Mouse (Mus musculus) left cerebral cortex, adult 9 months (tissue): Measurements from ENCODE around the gene Lef1.

Experiments
- DNase-seq, 2 experiments: peaks; one replicate each; pipeline ENCODE4 v3.0.0; 2022; ENCODE audit warnings: low spot score in 2 of 2

Lef1 gene

GRCm38 (mm10) chr3:131110191-131111150 is at the start of gene Lef1:
TSS of gene Lef1 (plus strand) at chr3:131110471.
- no peak for DNase-seq

DNA sequence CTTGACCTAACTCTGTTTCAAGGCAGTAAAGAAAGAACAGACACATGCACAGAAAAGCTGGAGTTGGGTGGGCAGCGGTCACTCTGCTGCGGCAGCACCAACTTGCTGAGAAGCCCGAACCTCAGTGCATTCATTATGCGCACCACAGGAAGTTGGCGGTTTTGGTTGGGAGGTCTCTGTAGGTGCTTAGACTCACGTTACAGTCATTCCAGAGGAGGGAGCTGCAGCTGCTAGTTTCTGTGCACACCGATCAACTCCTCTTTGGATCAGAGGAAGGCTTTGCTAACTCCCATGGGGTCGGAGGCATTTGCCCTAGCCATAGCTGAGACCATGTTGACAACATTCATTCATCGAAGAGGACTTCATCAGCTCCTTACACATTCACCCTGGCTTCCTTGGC is 45.3 kb upstream of the Lef1 start:
- no peak for DNase-seq

DNA sequence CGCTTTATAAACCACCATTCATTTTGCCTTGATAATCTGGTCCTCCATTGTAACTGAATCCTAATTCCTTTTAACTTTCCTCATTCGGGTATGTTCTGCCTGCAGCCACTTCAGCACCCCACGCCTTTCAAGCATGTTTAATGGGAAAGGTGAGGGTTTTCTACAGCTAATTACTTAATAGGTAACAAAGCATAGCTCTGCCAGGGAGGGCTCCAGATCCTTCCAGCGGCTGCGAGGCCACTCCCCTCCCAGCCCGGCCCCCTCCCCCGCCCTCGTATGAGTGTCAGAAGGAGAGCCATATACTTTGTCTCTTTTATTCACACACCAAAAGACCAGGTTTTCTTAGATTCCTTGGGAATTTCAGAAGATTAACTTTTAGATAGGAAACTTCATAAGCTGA is 44.1 kb upstream of the Lef1 start:
- no peak for DNase-seq

- no peak for DNase-seq
Observed at GRCm38 (mm10) chr3:131068000-131068399, 42.3 kb upstream of the Lef1 start.

DNA sequence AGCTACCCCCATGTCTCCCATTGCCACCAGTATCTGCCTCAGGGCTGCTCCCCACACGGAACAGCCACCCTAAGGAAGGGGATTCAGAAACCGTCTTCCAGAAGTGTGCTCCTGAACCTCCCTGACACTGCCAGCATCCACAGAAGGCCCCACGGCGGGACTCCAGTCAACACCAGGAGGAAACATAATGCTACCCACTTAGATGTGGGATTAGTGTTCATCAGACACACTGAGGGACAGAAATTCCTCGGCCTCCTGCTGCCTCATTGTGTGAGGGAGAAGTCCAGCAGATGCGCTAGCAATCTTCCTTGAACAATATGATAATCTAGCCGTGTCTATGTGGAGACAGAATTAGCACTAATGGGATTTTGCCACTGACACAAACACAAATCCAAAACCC is 40.1 kb upstream of the Lef1 start:
- no peak for DNase-seq

DNA sequence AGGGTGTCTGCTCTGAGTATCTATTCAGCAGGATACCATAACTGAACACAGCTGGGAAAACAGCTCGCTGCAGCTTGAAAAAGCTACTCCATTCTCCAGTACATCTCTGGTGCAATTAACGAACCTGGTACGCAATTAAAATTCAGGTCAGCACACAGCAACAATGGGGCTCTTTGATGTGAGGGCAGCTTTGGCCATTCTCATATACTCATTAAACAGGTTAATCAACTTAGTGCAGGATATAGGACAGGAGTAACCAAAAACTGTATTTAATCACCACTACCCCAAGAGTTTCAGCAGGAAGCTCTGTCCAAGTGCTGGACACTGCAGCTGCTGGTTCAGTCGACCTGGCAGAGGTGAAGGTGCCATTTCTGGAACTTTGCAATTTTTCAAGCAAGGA is 37.6 kb upstream of the Lef1 start:
- DNase-seq: no peak

- no peak for DNase-seq
Observed at GRCm38 (mm10) chr3:131073946-131074345, 36.3 kb upstream of the Lef1 start.

- DNase-seq: no peak
Observed at GRCm38 (mm10) chr3:131078041-131078621, 32.1 kb upstream of the Lef1 start.

- no peak for DNase-seq
Observed at GRCm38 (mm10) chr3:131078719-131079118, 31.6 kb upstream of the Lef1 start.

DNA sequence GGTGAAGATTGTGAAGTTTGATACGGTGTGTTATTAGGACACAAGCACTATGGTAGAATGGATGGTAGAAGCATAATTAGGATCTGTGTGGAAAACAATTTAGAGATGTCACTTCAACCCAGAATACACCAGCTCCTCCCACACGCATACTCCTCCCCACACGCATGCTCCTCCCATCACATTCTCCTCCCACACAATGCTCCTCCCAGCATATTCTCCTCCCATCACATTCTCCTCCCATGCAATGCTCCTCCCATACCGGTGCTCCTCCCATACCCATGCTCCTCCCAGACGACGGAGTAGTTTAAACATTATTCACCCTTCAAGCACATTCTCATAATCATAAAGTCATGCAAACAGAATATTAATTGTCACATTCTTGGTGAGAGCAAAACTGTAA is 26.5 kb upstream of the Lef1 start:
- no peak for DNase-seq

DNA sequence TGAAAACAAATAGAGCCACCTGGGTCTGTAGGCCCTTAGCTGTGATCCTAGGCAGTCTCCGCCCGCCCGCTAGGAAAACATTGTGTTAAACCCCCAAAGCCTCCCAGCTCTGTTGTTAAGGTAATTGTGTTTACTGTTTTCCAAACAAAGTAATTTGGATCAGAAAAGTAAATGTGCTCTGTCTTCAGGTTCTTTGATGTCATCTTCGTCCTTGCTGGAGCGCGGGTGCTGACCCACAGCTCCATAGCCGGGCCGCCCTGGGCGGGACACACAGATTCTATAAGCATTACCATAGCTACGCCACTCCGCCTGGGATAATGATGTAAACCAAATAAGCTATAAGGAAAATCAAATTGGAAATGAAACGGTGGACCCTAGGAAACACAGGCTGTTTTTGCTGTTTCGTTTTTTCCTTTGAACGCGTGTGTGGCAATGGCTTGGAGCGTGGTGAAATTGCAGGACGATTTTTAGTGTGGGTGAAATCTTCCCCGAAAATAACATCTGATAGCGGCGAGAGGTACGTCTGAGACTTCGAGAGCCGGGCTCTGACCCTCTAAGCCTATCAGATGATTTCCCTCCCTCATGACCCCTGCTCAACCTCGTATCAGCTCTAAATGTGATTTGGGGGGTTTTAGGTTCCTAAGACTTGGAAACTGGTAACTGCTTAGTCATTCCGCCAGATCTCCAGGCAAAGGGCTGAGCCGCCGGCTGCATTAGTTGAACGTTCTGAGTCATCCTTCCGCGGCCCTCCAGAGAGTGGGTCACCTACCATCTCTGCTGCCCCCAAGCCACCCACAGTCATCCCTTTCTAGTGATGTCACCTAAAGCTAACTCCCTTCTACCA is 25.3 kb upstream of the Lef1 start:
- peak in 1 of 2 experiments; percentile 41 for DNase-seq

DNA sequence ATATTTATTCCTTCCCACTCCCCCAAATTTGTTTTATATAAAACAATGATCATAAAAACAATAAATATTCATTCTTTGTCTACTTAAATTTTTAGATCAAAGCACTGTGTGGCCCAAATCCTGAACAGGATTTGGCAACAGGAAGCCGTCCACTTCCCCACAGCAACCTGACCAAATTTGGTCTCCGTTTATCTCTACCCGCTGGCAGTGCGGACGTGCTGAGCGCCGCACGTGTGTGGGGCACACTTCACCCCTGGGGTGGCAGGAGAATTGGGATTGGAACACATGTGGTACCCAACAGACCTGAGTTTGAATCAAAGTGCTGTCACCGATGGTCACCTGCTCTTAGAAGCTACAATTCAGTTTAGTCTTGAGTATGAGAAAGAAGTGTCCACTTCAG is 24.3 kb upstream of the Lef1 start:
- DNase-seq: no peak

- no peak for DNase-seq
Observed at GRCm38 (mm10) chr3:131089721-131090120, 20.6 kb upstream of the Lef1 start.

DNA sequence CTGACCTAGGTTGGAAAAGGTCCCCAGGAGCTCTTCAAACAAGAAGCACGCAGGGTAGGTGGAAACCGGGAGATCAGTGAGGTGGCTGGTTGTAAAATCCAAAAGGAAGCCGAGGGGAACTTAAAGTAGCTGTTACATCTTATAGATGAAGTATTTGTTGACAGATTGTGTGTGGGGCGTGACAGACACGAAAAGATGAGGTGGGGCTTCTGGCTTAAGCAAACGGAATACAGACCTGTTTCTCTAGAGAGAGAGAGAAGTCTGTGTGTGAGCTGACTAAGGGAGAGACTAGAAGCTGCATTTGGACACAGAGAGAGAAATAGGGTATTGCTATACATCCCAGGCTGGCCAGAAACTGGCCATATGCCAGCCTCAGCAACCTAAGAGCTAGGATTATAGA is 18.2 kb upstream of the Lef1 start:
- no peak for DNase-seq

GRCm38 (mm10) chr3:131093736-131094135 is 16.5 kb upstream of the Lef1 start:
- no peak for DNase-seq

DNA sequence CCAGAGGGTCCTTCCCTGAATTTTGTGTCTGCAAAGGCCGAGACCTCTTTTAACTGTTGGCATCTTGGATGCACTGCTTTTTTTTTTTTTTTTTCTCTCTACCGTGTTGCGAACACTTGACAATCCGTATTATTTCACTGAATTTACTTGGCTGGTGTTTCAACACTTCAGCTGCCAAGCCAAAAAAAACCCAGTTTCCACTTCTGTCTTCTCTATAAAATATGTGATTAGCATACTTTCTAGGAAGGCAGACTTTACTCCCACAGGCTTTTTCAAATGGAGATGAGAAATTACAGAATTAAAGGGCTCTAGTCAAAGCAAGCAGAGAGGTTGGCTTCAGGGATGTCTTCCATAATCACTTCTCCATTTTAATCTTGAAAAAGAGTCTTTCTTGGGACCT is 14.2 kb upstream of the Lef1 start:
- peak in 1 of 2 experiments; percentile 8 for DNase-seq

- DNase-seq: no peak
Observed at GRCm38 (mm10) chr3:131102191-131102774, 8.0 kb upstream of the Lef1 start.

DNA sequence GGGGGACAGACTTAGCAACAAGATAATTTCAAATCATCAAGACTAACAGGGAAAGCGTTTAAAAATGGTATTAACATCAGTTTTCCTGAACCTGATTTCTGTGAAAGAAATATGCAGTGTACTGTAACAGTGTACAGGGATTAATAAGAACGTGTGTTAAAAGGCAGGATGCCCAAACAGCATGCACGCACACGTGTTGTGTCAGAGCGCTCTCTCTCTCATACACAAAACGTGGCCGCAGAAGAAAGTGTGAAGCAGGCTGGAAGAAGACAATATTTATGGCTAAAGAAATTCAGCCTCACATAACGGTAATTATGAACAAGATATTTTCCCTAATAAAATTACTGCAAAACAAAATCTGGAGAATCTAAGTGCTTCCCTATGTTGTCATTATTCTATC is 4.9 kb upstream of the Lef1 start:
- DNase-seq: no peak

- no peak for DNase-seq
Observed at GRCm38 (mm10) chr3:131105940-131106401, 4.3 kb upstream of the Lef1 start.

DNA sequence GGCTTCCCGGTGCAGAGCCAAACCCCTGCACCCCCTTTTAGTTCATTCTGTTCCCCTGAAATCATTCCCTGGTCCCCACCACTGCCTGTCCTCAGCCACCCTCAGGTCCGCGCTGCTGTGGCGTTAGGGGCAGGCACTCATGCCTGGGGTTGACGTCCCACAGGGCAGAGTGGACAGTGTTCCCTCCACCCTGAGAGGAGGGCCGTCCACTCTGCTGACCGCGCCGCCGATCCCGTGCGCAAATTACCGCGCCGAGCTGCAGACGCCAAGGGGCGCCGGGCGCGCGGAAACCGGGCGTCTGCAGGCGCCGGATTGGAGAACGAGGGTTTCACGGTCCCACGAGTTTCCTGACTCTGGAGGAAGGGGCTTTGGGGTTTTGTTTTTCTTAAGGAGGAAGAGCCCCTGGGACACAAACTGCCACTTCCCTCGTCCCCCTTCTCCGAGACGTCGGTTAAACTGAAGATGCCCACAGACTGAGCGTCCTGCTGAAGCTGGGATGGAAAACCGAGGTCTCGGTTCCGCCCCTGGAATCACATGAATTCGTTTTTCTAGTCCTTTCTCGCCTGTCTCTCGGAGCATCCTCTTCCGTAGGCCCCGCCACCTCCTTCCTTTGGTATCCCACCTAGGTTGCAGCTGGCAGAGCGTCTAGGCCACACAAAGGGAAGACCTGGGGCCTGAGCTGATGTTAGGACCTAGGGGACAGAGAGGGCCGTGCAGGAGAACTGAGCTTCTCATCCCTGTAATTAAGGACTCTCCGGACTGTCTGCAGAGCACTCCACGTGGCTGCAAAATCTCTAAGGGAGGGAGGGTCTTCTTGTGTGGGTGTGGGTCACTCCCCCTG is 3.6 kb upstream of the Lef1 start:
- DNase-seq: no peak
